Mouse (Mus musculus) midbrain, embryonic 14.5 days (tissue): ENCODE results near the gene Scarb1. TPM values are rescaled to one million over a fixed set of nuclear protein-coding genes. Genes with fewer than 3 reads are reported as not detected.

ENCODE experiments used
- ATAC-seq: fragments of 200-750 bp; cut with Nextera tagmentation; 2 replicates; pipeline ENCODE4 v1.8.0; 2017; ENCODE audit warnings: moderate number of reproducible peaks, moderate library complexity; ENCODE audit not compliant: low FRiP score, low TSS enrichment
- DNase-seq: peaks from one replicate; pipeline ENCODE4 v3.0.0-alpha.2; 2015
- H3K27ac ChIP-seq: fragments of 300-500 bp; sonication (generic); replicated peaks from 2 replicates; pipeline ENCODE4 v1.5.1; 2014; ENCODE audit warnings: mild to moderate bottlenecking, low read depth, low read length, moderate library complexity
- H3K27me3 ChIP-seq: fragments of 300-500 bp; sonication (generic); 2 replicates; pipeline ENCODE4 v1.6.1; 2014; ENCODE audit warnings: low read length, control low read depth, mixed read lengths; ENCODE audit not compliant: control insufficient read depth, insufficient read depth
- H3K36me3 ChIP-seq: fragments of 300-500 bp; sonication (generic); 2 replicates; pipeline ENCODE4 v1.6.1; 2014; ENCODE audit warnings: low read length, control low read depth; ENCODE audit not compliant: control insufficient read depth, insufficient read depth
- H3K4me1 ChIP-seq: fragments of 300-500 bp; sonication (generic); 2 replicates; pipeline ENCODE4 v1.6.1; 2014; ENCODE audit warnings: mild to moderate bottlenecking, antibody characterized with exemption, low read length, control low read depth; ENCODE audit not compliant: control insufficient read depth, insufficient read depth
- H3K4me2 ChIP-seq: fragments of 300-500 bp; sonication (generic); 2 replicates; pipeline ENCODE4 v1.6.1; 2014; ENCODE audit warnings: mild to moderate bottlenecking, low read length, moderate library complexity
- H3K4me3 ChIP-seq: fragments of 300-500 bp; sonication (generic); replicated peaks from 2 replicates; pipeline ENCODE4 v1.5.1; 2014; ENCODE audit warnings: low read depth, low read length
- H3K9ac ChIP-seq: fragments of 300-500 bp; sonication (generic); replicated peaks from 2 replicates; pipeline ENCODE4 v1.6.1; 2014; ENCODE audit warnings: mild to moderate bottlenecking, low read length, moderate library complexity
- H3K9me3 ChIP-seq: fragments of 300-500 bp; sonication (generic); 2 replicates; pipeline ENCODE4 v1.6.1; 2016; ENCODE audit warnings: low read length, control low read depth, mixed read lengths; ENCODE audit not compliant: control insufficient read depth
- WGBS: fragments of 180-500 bp; shearing (Covaris S2); extraction: QIAGEN DNeasy Blood & Tissue Kit; methylation state at CpG from one replicate; pipeline ENCODE4 v1.1.7; 2014; 5-methylcytosine and 5-hydroxymethylcytosine counted together
- polyA plus RNA-seq: library from polyadenylated mRNA; unstranded; fragments of >200 nt; fragmentation: Nextera tagmentation; extraction: Ambion mirVana; gene quantifications from 2 replicates; pipeline ENCODE4 v1.2.1, GENCODE M21; 2014

Scarb1 gene
- polyA plus RNA-seq, 1 experiment from 2014 or later, result 26.8 TPM

GRCm38 (mm10) chr5:125242111-125242510 lies 98.8 kb downstream of the Scarb1 start:
- no peaks in the 10 kb centered on the region for H3K27me3 ChIP-seq
- H3K4me1 ChIP-seq, result peaks cover 28% of the 10 kb centered on the region
- H3K9me3 ChIP-seq, result no peaks in the 10 kb centered on the region
- no peak overlapping the region for H3K27ac ChIP-seq
- WGBS, result 57% methylated on average over 7 of the region's 7 CpGs
- DNase-seq (no peak), ATAC-seq (no peak)
- H3K4me3 ChIP-seq, result no peak overlapping the region
- H3K4me2 ChIP-seq, result no peak overlapping the region
- H3K36me3 ChIP-seq, result no peaks in the 10 kb centered on the region
- H3K9ac ChIP-seq, result no peak overlapping the region

- 13% methylated on average over 6 of the region's 7 CpGs for WGBS
- Histone ChIP-seq H3K27ac (no peak overlapping the region), H3K4me2 (no peak overlapping the region), H3K9me3 (no peaks in the 10 kb centered on the region), H3K4me3 (no peak overlapping the region), H3K36me3 (no peaks in the 10 kb centered on the region), H3K4me1 (peaks cover 28% of the 10 kb centered on the region), H3K9ac (no peak overlapping the region), H3K27me3 (no peaks in the 10 kb centered on the region)
- ATAC-seq, result no peak
- peak; percentile 43 for DNase-seq
These were observed 99.3 kb downstream of the Scarb1 start for GRCm38 (mm10) chr5:125241627-125242026.

DNA sequence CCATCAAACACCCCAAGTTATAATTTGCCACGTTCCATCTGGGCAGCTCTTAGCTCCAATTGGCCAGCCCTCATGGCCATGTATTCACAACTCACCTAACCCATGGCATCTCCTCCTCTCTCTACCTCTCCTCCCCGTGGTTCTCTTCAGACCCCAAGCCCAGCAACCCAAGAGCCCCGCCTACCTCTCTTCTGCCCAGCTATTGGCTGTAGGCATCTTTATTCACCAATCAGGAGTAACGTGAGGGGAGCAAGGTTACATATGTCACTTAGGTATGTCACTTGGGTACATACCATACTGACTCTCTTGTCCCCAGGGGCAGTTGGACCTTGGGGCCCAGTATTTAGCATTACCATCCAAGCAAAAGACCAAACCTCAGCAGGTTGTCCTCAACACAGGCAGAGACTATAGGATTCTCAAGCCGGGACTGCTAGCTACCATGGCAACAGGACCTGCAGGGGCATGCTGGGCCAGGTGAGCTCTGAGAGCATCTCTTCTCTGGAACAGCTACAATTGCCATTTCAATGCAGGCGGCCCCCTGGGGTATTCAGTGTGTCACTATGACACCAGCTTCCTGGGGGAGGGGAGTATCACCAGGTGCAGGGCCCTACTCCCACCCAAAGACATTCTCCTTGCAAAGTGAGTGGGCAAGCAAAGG lies 100.6 kb downstream of the Scarb1 start:
- WGBS, result 13% methylated on average over 6 of the region's 6 CpGs
- Histone ChIP-seq H3K4me3 (no peak overlapping the region), H3K27me3 (no peaks in the 10 kb centered on the region), H3K36me3 (no peaks in the 10 kb centered on the region), H3K4me1 (peaks cover 17% of the 10 kb centered on the region), H3K27ac (0 out of 2 replicates have a peak overlapping the region, but pooled peaks have one; percentile 52), H3K9me3 (0 out of 2 replicates have a peak, but pooled peaks cover 2% of the 10 kb centered on the region), H3K4me2 (no peak overlapping the region), H3K9ac (no peak overlapping the region)
- peak; percentile 47 for DNase-seq
- ATAC-seq, result no peak

GRCm38 (mm10) chr5:125235874-125236273 lies 105.0 kb downstream of the Scarb1 start:
- Histone ChIP-seq H3K9ac (no peak overlapping the region), H3K27me3 (no peaks in the 10 kb centered on the region), H3K36me3 (no peaks in the 10 kb centered on the region), H3K4me2 (no peak overlapping the region), H3K4me1 (no peaks in the 10 kb centered on the region), H3K9me3 (0 out of 2 replicates have a peak, but pooled peaks cover 4% of the 10 kb centered on the region), H3K4me3 (no peak overlapping the region), H3K27ac (no peak overlapping the region)
- DNase-seq (no peak), ATAC-seq (no peak)
- WGBS, result 76% methylated on average over 6 of the region's 6 CpGs

GRCm38 (mm10) chr5:125235398-125235797 lies 105.5 kb downstream of the Scarb1 start:
- DNase-seq, result no peak

GRCm38 (mm10) chr5:125234399-125234798 lies 106.5 kb downstream of the Scarb1 start:
- no peak for DNase-seq
- Histone ChIP-seq H3K4me1 (no peaks in the 10 kb centered on the region), H3K9ac (no peak overlapping the region), H3K36me3 (no peaks in the 10 kb centered on the region), H3K27ac (no peak overlapping the region), H3K9me3 (0 out of 2 replicates have a peak, but pooled peaks cover 4% of the 10 kb centered on the region), H3K4me2 (no peak overlapping the region), H3K4me3 (no peak overlapping the region), H3K27me3 (no peaks in the 10 kb centered on the region)
- 86% methylated on average over 8 of the region's 8 CpGs for WGBS
- ATAC-seq, result no peak

More at GRCm38 (mm10) chr5:125235398-125235797, 105.5 kb downstream of the Scarb1 start:
- Histone ChIP-seq H3K9ac (no peak overlapping the region), H3K4me1 (no peaks in the 10 kb centered on the region), H3K36me3 (no peaks in the 10 kb centered on the region), H3K27ac (no peak overlapping the region), H3K4me3 (no peak overlapping the region), H3K4me2 (no peak overlapping the region), H3K27me3 (no peaks in the 10 kb centered on the region), H3K9me3 (0 out of 2 replicates have a peak, but pooled peaks cover 4% of the 10 kb centered on the region)
- WGBS, result 96% methylated on average over 3 of the region's 3 CpGs
- ATAC-seq, result no peak

- no peak for DNase-seq
- H3K27me3 ChIP-seq, result no peaks in the 10 kb centered on the region
- H3K4me2 ChIP-seq, result no peak overlapping the region
- H3K36me3 ChIP-seq, result no peaks in the 10 kb centered on the region
- H3K27ac ChIP-seq, result no peak overlapping the region
- no peaks in the 10 kb centered on the region for H3K4me1 ChIP-seq
- ATAC-seq, result no peak
- H3K4me3 ChIP-seq, result no peak overlapping the region
- H3K9ac ChIP-seq, result no peak overlapping the region
- WGBS, result 100% methylated on average over 1 of the region's 1 CpGs
- H3K9me3 ChIP-seq, result 0 out of 2 replicates have a peak, but pooled peaks cover 4% of the 10 kb centered on the region
These were observed 107.4 kb downstream of the Scarb1 start for GRCm38 (mm10) chr5:125233478-125233877.

GRCm38 (mm10) chr5:125232443-125232979 lies 108.4 kb downstream of the Scarb1 start:
- H3K27ac ChIP-seq, result no peak overlapping the region
- ATAC-seq, result no peak
- H3K4me3 ChIP-seq, result no peak overlapping the region
- H3K9me3 ChIP-seq, result 0 out of 2 replicates have a peak, but pooled peaks cover 4% of the 10 kb centered on the region
- DNase-seq, result no peak
- WGBS, result 92% methylated on average over 7 of the region's 7 CpGs
- no peaks in the 10 kb centered on the region for H3K4me1 ChIP-seq
- no peak overlapping the region for H3K9ac ChIP-seq
- H3K36me3 ChIP-seq, result no peaks in the 10 kb centered on the region
- H3K4me2 ChIP-seq, result no peak overlapping the region
- H3K27me3 ChIP-seq, result no peaks in the 10 kb centered on the region

- Histone ChIP-seq H3K27ac (no peak overlapping the region), H3K36me3 (no peaks in the 10 kb centered on the region), H3K4me3 (no peak overlapping the region), H3K9ac (no peak overlapping the region), H3K4me1 (0 out of 2 replicates have a peak, but pooled peaks cover 5% of the 10 kb centered on the region), H3K9me3 (0 out of 2 replicates have a peak, but pooled peaks cover 4% of the 10 kb centered on the region), H3K4me2 (no peak overlapping the region), H3K27me3 (no peaks in the 10 kb centered on the region)
- DNase-seq, result no peak
- no peak for ATAC-seq
- 79% methylated on average over 5 of the region's 5 CpGs for WGBS
These were observed 110.4 kb downstream of the Scarb1 start for GRCm38 (mm10) chr5:125230463-125230862.
